Mouse (Mus musculus): ENCODE data around the gene Golga5. TPM values are rescaled to one million over a fixed set of nuclear protein-coding genes. Genes with fewer than 3 reads are reported as not detected.
"Not testable (repeated sequence)": the region's sequence is repeated elsewhere in the genome, so short reads cannot be mapped to it uniquely, and the experiment has no call there.

Gene Golga5
- polyA plus RNA-seq, 1 experiment from 2014 or later = 32.0 TPM

DNA sequence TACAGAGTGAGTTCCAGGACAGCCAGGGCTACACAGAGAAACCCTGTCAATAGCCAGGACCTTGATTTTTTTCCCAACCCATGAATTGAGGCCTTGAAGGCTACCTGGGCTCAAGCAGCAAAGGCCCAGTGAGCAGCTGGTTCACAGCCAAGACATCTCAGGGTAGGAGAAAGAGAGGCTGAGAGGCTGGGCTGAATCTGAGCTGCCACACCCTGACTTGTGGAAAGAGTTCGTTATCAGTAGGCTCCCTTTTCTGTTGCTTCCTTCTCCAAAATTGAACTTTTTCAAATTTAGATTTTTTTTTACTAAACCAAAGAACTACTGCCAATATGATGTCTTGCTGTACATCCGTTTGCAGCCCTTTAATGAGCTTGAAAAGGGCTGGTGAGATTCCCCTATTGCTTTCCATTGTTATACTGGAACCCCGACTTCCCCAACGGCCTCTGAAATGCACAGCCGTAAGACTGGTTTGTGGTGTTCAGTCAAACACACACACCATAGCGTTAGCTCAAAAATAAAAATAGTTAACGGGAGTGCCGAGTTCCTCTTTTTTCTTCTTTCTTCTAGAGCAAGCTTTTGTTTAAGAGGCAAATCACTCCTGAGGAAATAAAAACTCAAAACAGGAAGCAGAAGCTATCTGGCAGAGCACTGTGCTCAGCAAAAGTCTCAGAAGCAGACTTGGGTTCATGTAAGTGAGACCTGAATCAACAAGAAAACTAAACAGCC lies 17.6 kb upstream of the Golga5 start:
- Histone ChIP-seq H3K36me3 (no peaks in the 10 kb centered on the region), H3K4me3 (no peak overlapping the region), H3K4me1 (no peaks in the 10 kb centered on the region), H3K9ac (replicated peaks) (no peak overlapping the region), H3K9me3 (no peaks in the 10 kb centered on the region), H3K4me2 (replicated peaks) (no peak overlapping the region), H3K27me3 (no peaks in the 10 kb centered on the region), H3K27ac (replicated peaks) (no peak overlapping the region)
- WGBS = 64% methylated on average over 8 of the region's 8 CpGs
- ATAC-seq (replicated peaks) = no peak

DNA sequence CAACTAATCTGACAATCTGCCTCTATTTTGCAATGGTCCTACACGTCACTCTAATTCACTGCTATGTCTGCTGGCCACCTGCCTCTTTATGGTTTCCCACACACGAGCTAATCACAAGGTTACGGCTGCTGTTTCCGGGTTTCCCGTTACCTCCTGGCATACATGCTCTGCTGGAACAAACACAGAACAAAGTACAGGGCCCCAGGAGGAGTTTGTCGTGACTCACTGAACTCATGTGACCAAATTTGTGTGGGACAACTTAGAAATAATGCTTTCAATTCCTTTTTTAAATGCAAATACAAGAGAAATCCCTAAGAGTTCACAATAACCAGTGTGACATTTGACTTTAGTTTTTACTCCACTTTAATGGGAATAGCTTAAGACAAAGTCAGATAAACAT lies 15.4 kb upstream of the Golga5 start:
- no peak overlapping the region for H3K4me2 ChIP-seq (replicated peaks)
- H3K9me3 ChIP-seq = no peaks in the 10 kb centered on the region
- H3K4me1 ChIP-seq = no peaks in the 10 kb centered on the region
- 56% methylated on average over 6 of the region's 6 CpGs for WGBS
- H3K4me3 ChIP-seq = no peak overlapping the region
- H3K9ac ChIP-seq (replicated peaks) = no peak overlapping the region
- H3K27ac ChIP-seq (replicated peaks) = no peak overlapping the region
- ATAC-seq (replicated peaks) = no peak
- no peaks in the 10 kb centered on the region for H3K27me3 ChIP-seq
- no peaks in the 10 kb centered on the region for H3K36me3 ChIP-seq

DNA sequence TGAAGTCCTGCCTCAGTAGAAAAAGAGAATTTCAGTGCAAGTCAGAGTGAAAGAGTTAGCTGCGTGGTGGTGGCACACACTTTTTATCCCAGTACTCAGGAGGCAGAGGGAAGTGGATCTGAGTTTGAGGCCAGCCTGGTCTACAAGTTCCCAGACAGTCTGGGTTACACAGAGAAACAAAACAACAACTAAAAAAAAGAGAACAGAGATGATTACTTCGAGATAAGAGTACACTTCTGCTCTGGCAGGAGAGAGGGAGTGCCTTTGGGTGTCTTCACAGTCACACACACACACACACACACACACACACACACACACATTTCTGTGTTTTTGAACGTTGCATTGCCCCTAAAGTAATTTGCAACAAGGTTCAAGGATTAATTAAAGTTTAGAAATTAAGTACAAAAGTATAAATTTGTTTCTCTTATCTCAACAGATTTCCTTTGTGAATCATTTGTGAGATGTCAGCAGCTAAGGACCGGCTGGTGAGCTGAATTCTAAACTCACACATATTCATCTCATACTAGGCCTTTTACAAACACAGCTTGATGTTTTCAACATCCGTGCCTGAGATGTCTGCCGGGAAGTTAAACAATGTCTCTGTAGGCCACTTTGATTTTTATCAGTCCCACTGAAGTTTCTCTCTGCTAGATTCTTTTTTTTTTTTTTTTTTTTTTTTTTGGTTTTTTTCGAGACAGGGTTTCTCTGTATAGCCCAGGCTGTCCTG lies 12.3 kb upstream of the Golga5 start:
- H3K4me3 ChIP-seq = no peak overlapping the region
- WGBS = 80% methylated on average over 7 of the region's 7 CpGs
- no peaks in the 10 kb centered on the region for H3K9me3 ChIP-seq
- H3K27ac ChIP-seq (replicated peaks) = no peak overlapping the region
- no peaks in the 10 kb centered on the region for H3K36me3 ChIP-seq
- ATAC-seq (replicated peaks) = no peak
- H3K4me2 ChIP-seq (replicated peaks) = no peak overlapping the region
- no peaks in the 10 kb centered on the region for H3K4me1 ChIP-seq
- H3K9ac ChIP-seq (replicated peaks) = no peak overlapping the region
- H3K27me3 ChIP-seq = no peaks in the 10 kb centered on the region

DNA sequence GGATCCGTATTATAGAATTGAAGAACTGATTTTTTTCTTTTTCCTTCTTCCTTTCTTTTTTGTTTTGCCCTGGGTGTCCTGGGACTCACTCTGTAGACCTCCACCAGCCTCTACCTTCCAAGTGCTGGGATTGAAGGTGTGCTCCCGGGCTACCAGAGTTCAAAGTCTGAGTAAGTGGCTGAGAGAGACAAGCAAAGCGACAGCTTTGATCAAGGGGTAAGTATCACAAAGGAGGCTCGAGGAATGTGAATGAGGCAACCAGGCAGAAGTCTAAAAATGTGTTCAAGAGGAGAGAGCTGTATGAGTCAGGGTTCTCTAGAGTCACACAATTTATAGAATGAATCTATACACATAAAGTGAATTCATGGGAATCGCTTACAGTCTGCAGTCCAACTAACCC lies 8.9 kb upstream of the Golga5 start:
- Histone ChIP-seq H3K36me3 (no peaks in the 10 kb centered on the region), H3K27ac (replicated peaks) (no peak overlapping the region), H3K4me2 (replicated peaks) (no peak overlapping the region), H3K4me3 (no peak overlapping the region), H3K4me1 (no peaks in the 10 kb centered on the region), H3K9ac (replicated peaks) (no peak overlapping the region), H3K9me3 (no peaks in the 10 kb centered on the region), H3K27me3 (no peaks in the 10 kb centered on the region)
- no peak for ATAC-seq (replicated peaks)
- 77% methylated on average over 5 of the region's 5 CpGs for WGBS

DNA sequence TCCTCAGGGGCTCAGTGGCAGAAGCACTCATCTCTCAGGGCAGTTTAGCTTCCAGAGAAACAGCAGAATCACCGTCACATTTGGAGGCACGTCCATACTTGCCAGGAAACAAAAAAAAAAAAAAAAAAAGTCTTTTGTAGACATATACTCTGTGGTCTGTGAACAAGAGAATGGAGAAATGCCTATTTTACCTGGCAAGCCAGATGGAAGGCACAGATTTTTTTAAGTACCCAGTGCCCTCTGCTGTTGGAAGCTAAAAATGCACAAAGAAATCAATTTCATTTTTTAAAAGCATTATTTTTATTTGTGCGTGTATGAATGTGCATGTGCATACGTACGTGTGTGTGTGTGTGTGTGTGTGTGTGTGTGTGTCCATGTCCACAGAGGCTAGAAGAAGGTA lies 7.8 kb upstream of the Golga5 start:
- Histone ChIP-seq H3K9me3 (no peaks in the 10 kb centered on the region), H3K27me3 (no peaks in the 10 kb centered on the region), H3K4me3 (no peak overlapping the region), H3K4me2 (replicated peaks) (no peak overlapping the region), H3K9ac (replicated peaks) (no peak overlapping the region), H3K36me3 (no peaks in the 10 kb centered on the region), H3K4me1 (no peaks in the 10 kb centered on the region), H3K27ac (replicated peaks) (no peak overlapping the region)
- WGBS = 71% methylated on average over 5 of the region's 5 CpGs
- ATAC-seq (replicated peaks) = no peak

DNA sequence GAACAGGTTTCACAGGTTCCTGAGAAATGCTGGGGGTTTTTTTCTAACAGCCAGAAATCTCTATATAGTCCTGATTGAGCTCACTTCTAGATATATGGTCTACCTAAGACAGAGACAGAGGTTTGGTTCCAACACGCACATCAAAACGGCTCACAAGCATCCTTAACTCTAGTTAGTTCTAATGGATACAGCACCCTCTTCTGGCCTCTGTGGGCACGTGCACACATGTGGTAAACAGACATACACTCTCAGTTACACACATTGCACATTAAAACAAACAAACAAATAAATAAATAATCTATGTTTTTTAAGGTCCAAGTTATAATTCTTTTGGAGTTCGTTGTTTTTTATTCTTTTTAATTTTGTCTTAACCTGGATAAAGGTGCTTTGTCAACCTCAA lies 4.3 kb upstream of the Golga5 start:
- no peak overlapping the region for H3K4me3 ChIP-seq
- ATAC-seq (replicated peaks) = no peak
- 59% methylated on average over 4 of the region's 4 CpGs for WGBS

DNA sequence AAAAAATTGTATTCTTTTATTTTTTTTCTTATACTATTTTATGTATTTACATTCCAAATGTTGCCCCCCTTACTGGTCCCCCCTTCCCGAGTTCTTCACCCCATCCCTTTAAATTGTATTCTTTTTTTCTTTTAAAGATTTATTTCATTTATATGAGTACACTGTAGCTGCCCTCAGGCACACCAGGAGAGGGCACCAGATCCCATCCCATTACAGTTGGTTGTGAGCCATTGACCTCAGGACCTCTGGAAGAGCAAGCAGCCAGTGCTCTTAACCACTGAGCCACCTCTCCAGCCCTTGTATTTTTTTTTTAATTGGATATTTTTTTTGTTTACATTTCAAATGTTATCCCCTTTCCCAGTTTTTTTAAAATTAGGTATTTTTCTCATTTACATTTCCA lies 799 bp upstream of the Golga5 start:
- H3K4me2 ChIP-seq (replicated peaks) = no peak overlapping the region
- H3K9ac ChIP-seq (replicated peaks) = no peak overlapping the region
- H3K4me3 ChIP-seq = no peak overlapping the region
- no peaks in the 10 kb centered on the region for H3K9me3 ChIP-seq
- H3K4me1 ChIP-seq = peaks cover 10% of the 10 kb centered on the region
- H3K27ac ChIP-seq (replicated peaks) = no peak overlapping the region
- no peak for ATAC-seq (replicated peaks)
- H3K27me3 ChIP-seq = no peaks in the 10 kb centered on the region
- peaks cover 9% of the 10 kb centered on the region for H3K36me3 ChIP-seq
- WGBS = 75% methylated on average over 1 of the region's 1 CpGs

More for the DNA sequence above, 4.3 kb upstream of the Golga5 start:
- Histone ChIP-seq H3K9me3 (no peaks in the 10 kb centered on the region), H3K27ac (replicated peaks) (no peak overlapping the region), H3K36me3 (no peaks in the 10 kb centered on the region), H3K4me1 (peaks cover 3% of the 10 kb centered on the region), H3K4me2 (replicated peaks) (no peak overlapping the region), H3K9ac (replicated peaks) (no peak overlapping the region), H3K27me3 (no peaks in the 10 kb centered on the region)

DNA sequence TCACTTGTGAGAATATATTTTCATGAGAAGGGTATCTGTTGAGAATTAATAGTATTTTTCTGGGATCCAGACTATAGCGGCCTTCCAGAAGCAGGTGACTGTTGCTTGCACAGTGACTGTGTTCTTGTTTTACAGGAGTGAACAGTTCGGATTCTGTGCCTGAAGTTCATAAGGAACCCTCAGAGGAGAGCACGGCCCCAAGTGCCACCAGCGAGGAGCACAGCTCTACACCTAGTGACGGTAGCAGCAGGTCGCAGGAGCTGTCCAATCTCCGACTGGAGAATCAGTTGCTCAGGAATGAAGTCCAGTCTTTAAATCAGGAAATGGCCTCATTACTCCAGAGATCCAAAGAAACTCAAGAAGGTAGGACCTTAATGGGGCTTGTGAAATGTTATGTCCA lies 5.5 kb downstream of the Golga5 start:
- peaks cover 50% of the 10 kb centered on the region for H3K36me3 ChIP-seq
- H3K9me3 ChIP-seq = no peaks in the 10 kb centered on the region
- WGBS = 92% methylated on average over 7 of the region's 7 CpGs
- no peak overlapping the region for H3K4me2 ChIP-seq (replicated peaks)
- no peak overlapping the region for H3K4me3 ChIP-seq
- H3K9ac ChIP-seq (replicated peaks) = no peak overlapping the region
- H3K4me1 ChIP-seq = peaks cover 10% of the 10 kb centered on the region
- no peak for ATAC-seq (replicated peaks)
- H3K27ac ChIP-seq (replicated peaks) = no peak overlapping the region
- H3K27me3 ChIP-seq = no peaks in the 10 kb centered on the region

DNA sequence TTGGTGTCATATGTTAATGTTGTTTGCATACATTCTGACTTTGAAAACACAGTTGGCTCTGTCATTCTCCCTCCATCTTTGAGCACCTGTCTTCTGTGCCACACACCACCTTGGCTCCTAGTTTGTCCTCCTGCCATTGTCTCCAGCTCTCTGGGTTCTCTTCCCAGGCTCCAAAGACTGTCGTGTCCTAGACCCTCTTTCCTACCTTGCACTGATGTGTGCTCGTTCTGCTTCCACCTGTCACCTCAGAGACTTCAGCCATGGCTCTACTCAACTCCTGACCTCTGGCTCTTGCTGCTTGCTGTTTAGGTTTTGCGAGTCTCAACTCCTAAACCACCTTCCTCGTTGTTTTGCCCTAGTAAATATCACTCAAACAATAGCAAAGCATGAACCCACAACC lies 11.5 kb downstream of the Golga5 start:
- Histone ChIP-seq H3K4me1 (no peaks in the 10 kb centered on the region), H3K36me3 (peaks cover 70% of the 10 kb centered on the region), H3K4me3 (no peak overlapping the region), H3K27me3 (no peaks in the 10 kb centered on the region), H3K4me2 (replicated peaks) (no peak overlapping the region), H3K9me3 (no peaks in the 10 kb centered on the region), H3K9ac (replicated peaks) (no peak overlapping the region), H3K27ac (replicated peaks) (no peak overlapping the region)
- ATAC-seq (replicated peaks) = no peak
- WGBS = 87% methylated on average over 4 of the region's 4 CpGs

DNA sequence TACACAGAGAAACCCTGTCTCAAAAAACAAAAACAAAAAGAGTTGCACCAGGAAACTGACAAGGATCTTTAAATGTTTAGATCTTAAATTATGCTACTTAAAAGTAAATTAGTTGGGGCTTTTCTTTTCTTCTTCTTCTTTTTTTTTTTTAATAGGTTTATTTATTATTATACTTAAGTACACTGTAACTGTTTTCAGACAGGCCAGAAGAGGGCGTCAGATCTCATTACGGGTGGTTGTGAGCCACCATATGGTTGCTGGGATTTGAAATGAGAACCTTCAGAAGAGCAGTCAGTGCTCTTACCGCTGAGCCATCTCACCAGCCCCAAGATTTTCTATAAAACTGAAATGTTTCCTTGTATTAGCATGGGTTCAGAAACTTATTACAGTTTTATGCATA lies 16.0 kb downstream of the Golga5 start:
- H3K36me3 ChIP-seq = peaks cover 79% of the 10 kb centered on the region
- no peak overlapping the region for H3K9ac ChIP-seq (replicated peaks)
- H3K4me2 ChIP-seq (replicated peaks) = no peak overlapping the region
- H3K4me3 ChIP-seq = no peak overlapping the region
- no peak overlapping the region for H3K27ac ChIP-seq (replicated peaks)
- 67% methylated on average over 3 of the region's 3 CpGs for WGBS
- no peaks in the 10 kb centered on the region for H3K9me3 ChIP-seq
- no peak for ATAC-seq (replicated peaks)
- no peaks in the 10 kb centered on the region for H3K27me3 ChIP-seq
- no peaks in the 10 kb centered on the region for H3K4me1 ChIP-seq

DNA sequence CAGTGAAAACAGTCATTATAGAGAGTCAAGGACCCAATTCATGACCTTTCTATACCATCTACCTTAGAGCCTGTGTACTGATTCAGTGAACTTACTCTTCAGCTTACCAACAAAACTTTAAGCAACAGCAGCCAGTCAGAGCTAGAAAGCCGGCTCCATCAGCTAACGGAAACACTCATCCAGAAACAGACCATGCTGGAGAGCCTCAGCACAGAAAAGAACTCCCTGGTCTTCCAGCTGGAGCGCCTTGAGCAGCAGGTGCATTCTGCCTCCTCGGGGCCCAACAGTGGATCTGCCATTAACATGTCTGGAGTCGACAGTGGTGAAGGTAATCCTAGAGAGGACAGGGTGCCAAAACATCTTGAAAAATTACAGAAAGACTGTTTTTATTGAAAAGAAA lies 23.0 kb downstream of the Golga5 start:
- Histone ChIP-seq H3K9me3 (no peaks in the 10 kb centered on the region), H3K27ac (replicated peaks) (no peak overlapping the region), H3K27me3 (no peaks in the 10 kb centered on the region), H3K36me3 (peaks cover 73% of the 10 kb centered on the region), H3K9ac (replicated peaks) (no peak overlapping the region), H3K4me3 (no peak overlapping the region), H3K4me2 (replicated peaks) (no peak overlapping the region), H3K4me1 (no peaks in the 10 kb centered on the region)
- no peak for ATAC-seq (replicated peaks)
- WGBS = 94% methylated on average over 5 of the region's 5 CpGs

DNA sequence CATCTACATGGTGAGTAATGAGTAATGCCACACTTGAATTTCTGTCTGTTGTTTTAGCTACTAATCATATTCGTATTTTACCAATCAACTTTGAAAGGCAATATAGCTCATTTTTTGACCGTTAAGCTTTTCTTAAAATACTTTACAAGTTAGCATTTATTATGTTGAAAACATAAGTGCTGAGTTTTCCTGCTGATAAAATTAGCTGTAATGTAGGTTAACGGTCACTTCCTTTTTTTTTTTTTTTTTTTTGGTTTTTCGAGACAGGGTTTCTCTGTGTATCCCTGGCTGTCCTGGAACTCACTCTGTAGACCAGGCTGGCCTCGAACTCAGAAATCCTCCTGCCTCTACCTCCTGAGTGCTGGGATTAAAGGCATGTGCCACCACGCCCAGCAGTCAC lies 26.8 kb downstream of the Golga5 start:
- 92% methylated on average over 6 of the region's 6 CpGs for WGBS
- H3K4me2 ChIP-seq (replicated peaks); H3K27ac ChIP-seq (replicated peaks); H3K27me3 ChIP-seq; H3K4me3 ChIP-seq; H3K9ac ChIP-seq (replicated peaks); H3K9me3 ChIP-seq; H3K4me1 ChIP-seq; ATAC-seq (replicated peaks): not testable (repeated sequence)
- H3K36me3 ChIP-seq = peaks cover 53% of the 10 kb centered on the region

DNA sequence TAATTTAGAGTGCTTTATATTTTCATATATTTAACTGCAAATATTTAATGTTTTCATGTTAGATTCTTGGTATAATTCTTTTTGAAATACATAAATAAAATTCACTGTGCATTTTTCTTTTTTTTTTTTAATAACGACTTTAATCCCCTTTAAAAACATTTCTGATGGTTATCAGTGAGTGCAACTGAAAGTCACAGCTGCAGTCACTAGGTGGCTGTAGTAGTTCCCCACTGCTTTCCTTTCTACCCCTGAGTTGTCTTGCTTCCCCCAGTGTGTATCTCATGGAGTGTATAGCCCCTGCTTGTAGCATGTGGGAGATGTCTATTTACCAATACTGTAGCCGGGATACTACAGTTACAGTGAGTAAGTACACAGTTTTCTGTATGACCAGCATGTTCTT lies 29.0 kb downstream of the Golga5 start:
- Histone ChIP-seq H3K4me3 (no peak overlapping the region), H3K27ac (replicated peaks) (no peak overlapping the region)

More for the DNA sequence above, 29.0 kb downstream of the Golga5 start:
- H3K4me1 ChIP-seq = no peaks in the 10 kb centered on the region
- H3K9ac ChIP-seq (replicated peaks) = no peak overlapping the region
- peaks cover 37% of the 10 kb centered on the region for H3K36me3 ChIP-seq
- H3K27me3 ChIP-seq = no peaks in the 10 kb centered on the region
- H3K4me2 ChIP-seq (replicated peaks) = no peak overlapping the region
- WGBS = 87% methylated on average over 2 of the region's 2 CpGs
- no peaks in the 10 kb centered on the region for H3K9me3 ChIP-seq
- no peak for ATAC-seq (replicated peaks)

Measured in forebrain, embryonic 15.5 days (tissue).